Mouse (Mus musculus) intestine, postnatal 0 days (tissue): ENCODE measurements around the gene Evi5. TPM values are rescaled to one million over a fixed set of nuclear protein-coding genes. Genes with fewer than 3 reads are reported as not detected.

ENCODE experiments used
- ATAC-seq: fragments of 200-750 bp; cut with Nextera tagmentation; 2 replicates; pipeline ENCODE4 v1.8.0; 2017; ENCODE audit warnings: mild to moderate bottlenecking, moderate TSS enrichment, moderate library complexity
- H3K27ac ChIP-seq: fragments of 300-500 bp; sonication (generic); 2 replicates; pipeline ENCODE4 v1.5.1; 2014; ENCODE audit warnings: mild to moderate bottlenecking, low read depth, low read length, moderate library complexity
- H3K27me3 ChIP-seq: fragments of 300-500 bp; sonication (generic); replicated peaks from 2 replicates; pipeline ENCODE4 v1.6.1; 2014; ENCODE audit warnings: low read length, mixed read lengths; ENCODE audit not compliant: control insufficient read depth, insufficient read depth
- H3K36me3 ChIP-seq: fragments of 300-500 bp; sonication (generic); 2 replicates; pipeline ENCODE4 v1.6.1; 2014; ENCODE audit warnings: mild to moderate bottlenecking, moderate library complexity; ENCODE audit not compliant: control insufficient read depth, insufficient read depth
- H3K4me1 ChIP-seq: fragments of 300-500 bp; sonication (generic); replicated peaks from 2 replicates; pipeline ENCODE4 v1.6.1; 2014; ENCODE audit warnings: antibody characterized with exemption, low read length, mixed read lengths; ENCODE audit not compliant: control insufficient read depth, insufficient read depth
- H3K4me2 ChIP-seq: fragments of 300-500 bp; sonication (generic); replicated peaks from 2 replicates; pipeline ENCODE4 v1.6.1; 2014; ENCODE audit warnings: low read depth, mild to moderate bottlenecking, moderate library complexity
- H3K4me3 ChIP-seq: fragments of 300-500 bp; sonication (generic); 2 replicates; pipeline ENCODE4 v1.5.1; 2014; ENCODE audit warnings: low read depth, low read length
- H3K9ac ChIP-seq: fragments of 300-500 bp; sonication (generic); 2 replicates; pipeline ENCODE4 v1.6.1; 2014; ENCODE audit warnings: mild to moderate bottlenecking, low read depth, low read length
- H3K9me3 ChIP-seq: fragments of 300-500 bp; sonication (generic); 2 replicates; pipeline ENCODE4 v1.6.1; 2016; ENCODE audit warnings: mixed run types; ENCODE audit not compliant: control insufficient read depth
- CTCF ChIP-seq: sonication (generic); IDR thresholded peaks from 2 replicates; pipeline ENCODE4 v1.5.1; 2016; ENCODE audit warnings: low read depth, mild to moderate bottlenecking, control low read depth, antibody characterized with exemption, moderate library complexity
- WGBS: fragments of 180-500 bp; shearing (Covaris S2); extraction: QIAGEN DNeasy Blood & Tissue Kit; methylation state at CpG from one replicate; pipeline ENCODE4 v1.1.7; 2014; 5-methylcytosine and 5-hydroxymethylcytosine counted together
- polyA plus RNA-seq: library from polyadenylated mRNA; unstranded; fragments of >200 nt; fragmentation: Nextera tagmentation; extraction: Ambion mirVana; gene quantifications from 2 replicates; pipeline ENCODE4 v1.2.1, GENCODE M21; 2015

Gene Evi5
- polyA plus RNA-seq, 1 experiment from 2014 or later = 39.7 TPM

DNA sequence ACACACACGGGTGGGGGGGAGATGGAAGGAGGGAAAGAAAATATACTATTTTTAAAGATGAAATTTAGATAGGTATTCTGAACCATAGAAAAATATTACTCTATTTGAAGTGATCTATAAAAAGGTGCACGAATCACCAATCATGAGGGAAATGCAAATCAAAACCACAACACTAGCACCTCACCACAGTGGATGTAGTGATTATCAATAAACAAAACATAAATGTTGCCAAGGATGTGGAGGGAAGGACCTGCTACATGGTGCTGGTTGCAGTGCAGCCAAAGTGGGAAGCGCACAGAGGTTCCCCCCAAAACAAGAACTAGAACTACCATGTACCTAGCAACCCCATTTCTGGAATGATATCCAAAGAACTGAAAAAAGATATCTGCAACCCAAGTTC, 179.9 kb downstream of the Evi5 start:
- ATAC-seq = no peak
- no peak overlapping the region for H3K4me2 ChIP-seq
- H3K4me1 ChIP-seq = no peaks in the 10 kb centered on the region
- H3K9me3 ChIP-seq = no peaks in the 10 kb centered on the region
- H3K36me3 ChIP-seq = no peaks in the 10 kb centered on the region
- no peaks in the 10 kb centered on the region; the same call in 1 of the 2 replicates for H3K27me3 ChIP-seq
- H3K9ac ChIP-seq = no peak overlapping the region
- 83% methylated on average over 3 of the region's 3 CpGs for WGBS
- H3K27ac ChIP-seq = no peak overlapping the region
- TF ChIP-seq CTCF = no peak
- H3K4me3 ChIP-seq = no peak overlapping the region

Other genes starting within 250 kb of the Evi5 start
- gene Gfi1, start 149.1 kb downstream of the Evi5 start, polyA plus RNA-seq = 0.37 and 0.38 TPM in 2 replicates
- gene Ube2d2b, start 45.0 kb downstream of the Evi5 start, polyA plus RNA-seq = 0.09 TPM in 1 of 2 replicates, not detected in the other
- gene Rpl5, start 25.4 kb upstream of the Evi5 start, polyA plus RNA-seq = 26.7 and 29.1 TPM in 2 replicates
- 11.7 and 11.8 TPM in 2 replicates for gene Fam69a, start 112.0 kb upstream of the Evi5 start, polyA plus RNA-seq
- 52.3 and 57.0 TPM in 2 replicates for gene Mtf2, start 190.6 kb upstream of the Evi5 start, polyA plus RNA-seq